ENCODE assay signal across 8 mouse cellular contexts in genomic region chr14:64587699-64588434, GRCm38 (mm10).
DNase-seq lines count a peak whose midpoint lies in the region; ATAC-seq lines count a peak whose summit lies in the region.

No protein-coding gene starts in this region.

- peak overlapping the region; percentile 52 for H3K4me3 ChIP-seq in limb, embryonic 10.5 days

- H3K36me3 ChIP-seq in limb, embryonic 10.5 days: no peaks in the 10 kb centered on the region

- no peaks in the 10 kb centered on the region for H3K9me3 ChIP-seq in limb, embryonic 10.5 days (replicated peaks)

- H3K27me3 ChIP-seq in limb, embryonic 10.5 days (ENCODE audit: low read depth, poor library complexity, severe bottlenecking): peaks cover 100% of the 10 kb centered on the region

- no peak overlapping the region for H3K27ac ChIP-seq in limb, embryonic 10.5 days

- under 1% methylated on average over 40 of the region's 40 CpGs for WGBS in limb, embryonic 10.5 days

- no peak for ATAC-seq in monocyte, adult 5-6 weeks (replicated peaks; ENCODE audit: insufficient number of reproducible peaks, low FRiP score, low TSS enrichment, poor library complexity, severe bottlenecking)

- H3K4me1 ChIP-seq in limb, embryonic 10.5 days: peaks cover 39% of the 10 kb centered on the region

- peak; percentile 74 for DNase-seq in layer of hippocampus, adult 11-12 months (ENCODE audit: low spot score)
- no peak for DNase-seq in layer of hippocampus, adult 9-10 months (ENCODE audit: low spot score)
- peak; percentile 93 for DNase-seq in cerebellum, adult 9-11 months
- peak; percentile 58 to 63 for DNase-seq in frontal cortex, postnatal 14 days (ENCODE audit: low spot score in 2 of 2)
- DNase-seq in limb, embryonic 10.5 days (ENCODE audit: low spot score): peak; percentile 48
- peak; percentile 86 for DNase-seq in retina, adult 2 months (ENCODE audit: low read depth, low spot score)
- no peak for DNase-seq in spleen, postnatal 14 days (ENCODE audit: low spot score in 2 of 2)

Comparison
In these comparisons a context has a peak if more than half of its experiments do, and no peak if none do; other contexts are left out.
1. DNase-seq: peak in layer of hippocampus, adult 11-12 months (single experiment), cerebellum, adult 9-11 months (single experiment), frontal cortex, postnatal 14 days (2 of 2), limb, embryonic 10.5 days (single experiment) and retina, adult 2 months (single experiment); none in layer of hippocampus, adult 9-10 months (single experiment) and spleen, postnatal 14 days (0 of 2).